Mouse (Mus musculus) stomach, postnatal 0 days (tissue): Measurements from ENCODE around the gene Gm10447. TPM values are rescaled to one million over a fixed set of nuclear protein-coding genes. Genes with fewer than 3 reads are reported as not detected.

Experiments used
- ATAC-seq: fragments of 200-750 bp; cut with Nextera tagmentation; 2 replicates; pipeline ENCODE4 v1.8.0; 2017; ENCODE audit not compliant: low FRiP score, low TSS enrichment
- DNase-seq: peaks from one replicate; pipeline ENCODE4 v3.0.0-alpha.2; 2016; ENCODE audit warnings: low spot score
- H3K27ac ChIP-seq: fragments of 300-500 bp; sonication (generic); replicated peaks from 2 replicates; pipeline ENCODE4 v1.5.1; 2014; ENCODE audit warnings: mild to moderate bottlenecking, control low read depth
- H3K27me3 ChIP-seq: fragments of 300-500 bp; sonication (generic); 2 replicates; pipeline ENCODE4 v1.6.1; 2014; ENCODE audit warnings: low read length; ENCODE audit not compliant: control insufficient read depth, insufficient read depth
- H3K36me3 ChIP-seq: fragments of 300-500 bp; sonication (generic); 2 replicates; pipeline ENCODE4 v1.6.1; 2014; ENCODE audit warnings: low read length, mixed read lengths; ENCODE audit not compliant: control insufficient read depth, insufficient read depth
- H3K4me1 ChIP-seq: fragments of 300-500 bp; sonication (generic); replicated peaks from 2 replicates; pipeline ENCODE4 v1.6.1; 2014; ENCODE audit warnings: antibody characterized with exemption; ENCODE audit not compliant: control insufficient read depth, insufficient read depth
- H3K4me2 ChIP-seq: fragments of 300-500 bp; sonication (generic); replicated peaks from 2 replicates; pipeline ENCODE4 v1.6.1; 2014; ENCODE audit warnings: low read depth, mild to moderate bottlenecking, control low read depth, moderate library complexity
- H3K4me3 ChIP-seq: fragments of 300-500 bp; sonication (generic); 2 replicates; pipeline ENCODE4 v1.5.1; 2014; ENCODE audit warnings: low read depth, low read length, control low read depth
- H3K9ac ChIP-seq: fragments of 300-500 bp; sonication (generic); 2 replicates; pipeline ENCODE4 v1.6.1; 2014; ENCODE audit warnings: mild to moderate bottlenecking, low read length, control low read depth, mixed read lengths
- H3K9me3 ChIP-seq: fragments of 300-500 bp; sonication (generic); 2 replicates; pipeline ENCODE4 v1.6.1; 2016; ENCODE audit warnings: low read length; ENCODE audit not compliant: control insufficient read depth
- CTCF ChIP-seq: IDR thresholded peaks from 2 replicates; pipeline ENCODE4 v1.5.1; 2016; ENCODE audit warnings: antibody characterized with exemption, low read depth, mild to moderate bottlenecking, moderate library complexity
- EP300 ChIP-seq: optimal IDR thresholded peaks from 2 replicates; pipeline ENCODE3; 2016; ENCODE audit warnings: antibody characterized with exemption
- WGBS: fragments of 180-500 bp; shearing (Covaris S2); extraction: QIAGEN DNeasy Blood & Tissue Kit; methylation state at CpG from one replicate; pipeline ENCODE4 v1.1.7; 2014; 5-methylcytosine and 5-hydroxymethylcytosine counted together
- polyA plus RNA-seq: library from polyadenylated mRNA; unstranded; fragments of >200 nt; fragmentation: Nextera tagmentation; extraction: Ambion mirVana; gene quantifications from 2 replicates; pipeline ENCODE4 v1.2.1, GENCODE M21; 2015

Gm10447 gene
- polyA plus RNA-seq, 1 experiment from 2014 or later = 0.08 TPM

GRCm38 (mm10) chr11:53500569-53500968, 43.7 kb upstream of the Gm10447 start:
- 11% methylated on average over 11 of the region's 11 CpGs for WGBS
- ATAC-seq (peak; percentile 66), DNase-seq (peak; percentile 39)
- no peak for TF ChIP-seq EP300
- TF ChIP-seq CTCF = no peak
- Histone ChIP-seq H3K27me3 (no peaks in the 10 kb centered on the region), H3K4me1 (no peaks in the 10 kb centered on the region), H3K9me3 (no peaks in the 10 kb centered on the region), H3K4me2 (peak overlapping the region; percentile 8; the same call in 1 of the 2 replicates), H3K36me3 (no peaks in the 10 kb centered on the region), H3K4me3 (no peak overlapping the region), H3K9ac (no peak overlapping the region), H3K27ac (no peak overlapping the region)

GRCm38 (mm10) chr11:53496946-53497345, 40.0 kb upstream of the Gm10447 start:
- H3K4me3 ChIP-seq = no peak overlapping the region
- WGBS = 65% methylated on average over 6 of the region's 6 CpGs
- ATAC-seq (no peak), DNase-seq (no peak)
- H3K27me3 ChIP-seq = no peaks in the 10 kb centered on the region
- H3K9me3 ChIP-seq = no peaks in the 10 kb centered on the region
- no peaks in the 10 kb centered on the region for H3K36me3 ChIP-seq
- no peak overlapping the region for H3K4me2 ChIP-seq
- H3K4me1 ChIP-seq = no peaks in the 10 kb centered on the region
- no peak overlapping the region for H3K27ac ChIP-seq
- TF ChIP-seq EP300 (no peak), CTCF (no peak)
- H3K9ac ChIP-seq = no peak overlapping the region

- WGBS = 50% methylated on average over 6 of the region's 6 CpGs
- Histone ChIP-seq H3K4me2 (no peak overlapping the region), H3K4me3 (no peak overlapping the region), H3K36me3 (no peaks in the 10 kb centered on the region), H3K27ac (no peak overlapping the region), H3K9ac (no peak overlapping the region), H3K27me3 (no peaks in the 10 kb centered on the region), H3K9me3 (no peaks in the 10 kb centered on the region), H3K4me1 (0 out of 2 replicates have a peak, but pooled peaks cover 2% of the 10 kb centered on the region)
- DNase-seq (no peak), ATAC-seq (no peak)
- no peak for TF ChIP-seq CTCF
- TF ChIP-seq EP300 = no peak
Measured at GRCm38 (mm10) chr11:53495417-53495816, 38.5 kb upstream of the Gm10447 start.

GRCm38 (mm10) chr11:53493243-53493955, 36.5 kb upstream of the Gm10447 start:
- no peak for DNase-seq
- no peak for ATAC-seq
- H3K9me3 ChIP-seq = no peaks in the 10 kb centered on the region
- WGBS = 44% methylated on average over 3 of the region's 3 CpGs
- no peaks in the 10 kb centered on the region for H3K27me3 ChIP-seq
- 0 out of 2 replicates have a peak, but pooled peaks cover 2% of the 10 kb centered on the region for H3K4me1 ChIP-seq
- no peak overlapping the region for H3K4me3 ChIP-seq
- no peaks in the 10 kb centered on the region for H3K36me3 ChIP-seq
- H3K4me2 ChIP-seq = no peak overlapping the region
- TF ChIP-seq EP300 (no peak), CTCF (no peak)
- H3K9ac ChIP-seq = no peak overlapping the region
- H3K27ac ChIP-seq = no peak overlapping the region

GRCm38 (mm10) chr11:53491954-53492401, 35.1 kb upstream of the Gm10447 start:
- 37% methylated on average over 8 of the region's 8 CpGs for WGBS

GRCm38 (mm10) chr11:53489421-53489820, 32.5 kb upstream of the Gm10447 start:
- no peaks in the 10 kb centered on the region for H3K36me3 ChIP-seq
- no peak overlapping the region for H3K27ac ChIP-seq
- no peak overlapping the region for H3K4me3 ChIP-seq
- no peak overlapping the region for H3K4me2 ChIP-seq
- 74% methylated on average over 9 of the region's 9 CpGs for WGBS
- no peaks in the 10 kb centered on the region for H3K27me3 ChIP-seq
- ATAC-seq (no peak), DNase-seq (no peak)
- TF ChIP-seq EP300 = no peak
- TF ChIP-seq CTCF = no peak
- H3K9me3 ChIP-seq = no peaks in the 10 kb centered on the region
- 0 out of 2 replicates have a peak, but pooled peaks cover 4% of the 10 kb centered on the region for H3K4me1 ChIP-seq
- H3K9ac ChIP-seq = no peak overlapping the region

More at GRCm38 (mm10) chr11:53491954-53492401, 35.1 kb upstream of the Gm10447 start:
- ATAC-seq (no peak; the same call in 1 of the 2 replicates), DNase-seq (no peak)
- TF ChIP-seq CTCF = no peak
- TF ChIP-seq EP300 = no peak
- Histone ChIP-seq H3K4me2 (no peak overlapping the region), H3K4me3 (no peak overlapping the region), H3K9ac (no peak overlapping the region), H3K27ac (no peak overlapping the region), H3K36me3 (no peaks in the 10 kb centered on the region), H3K4me1 (0 out of 2 replicates have a peak, but pooled peaks cover 3% of the 10 kb centered on the region), H3K9me3 (no peaks in the 10 kb centered on the region), H3K27me3 (no peaks in the 10 kb centered on the region)
